Mouse (Mus musculus) kidney, embryonic 14.5 days (tissue): ENCODE results near the gene Gpr152. TPM values are rescaled to one million over a fixed set of nuclear protein-coding genes. Genes with fewer than 3 reads are reported as not detected.

Experiments
- ATAC-seq: fragments of 200-750 bp; cut with Nextera tagmentation; 2 replicates; pipeline ENCODE4 v1.8.0; 2017; ENCODE audit warnings: moderate number of reproducible peaks, mild to moderate bottlenecking, moderate TSS enrichment, moderate library complexity; ENCODE audit not compliant: low FRiP score, low TSS enrichment
- H3K27ac ChIP-seq: fragments of 300-500 bp; sonication (generic); 2 replicates; pipeline ENCODE4 v1.5.1; 2014; ENCODE audit warnings: low read depth, mild to moderate bottlenecking, low read length, moderate library complexity, mixed read lengths
- H3K27me3 ChIP-seq: fragments of 300-500 bp; sonication (generic); 2 replicates; pipeline ENCODE4 v1.6.1; 2014; ENCODE audit warnings: mild to moderate bottlenecking, low read length; ENCODE audit not compliant: control insufficient read depth, insufficient read depth
- H3K36me3 ChIP-seq: fragments of 300-500 bp; sonication (generic); 2 replicates; pipeline ENCODE4 v1.6.1; 2014; ENCODE audit warnings: low read length, mixed read lengths; ENCODE audit not compliant: control insufficient read depth, insufficient read depth
- H3K4me1 ChIP-seq: fragments of 300-500 bp; sonication (generic); 2 replicates; pipeline ENCODE4 v1.6.1; 2014; ENCODE audit warnings: low read length, mixed read lengths; ENCODE audit not compliant: control insufficient read depth, insufficient read depth
- H3K4me2 ChIP-seq: fragments of 300-500 bp; sonication (generic); replicated peaks from 2 replicates; pipeline ENCODE4 v1.6.1; 2014; ENCODE audit warnings: low read depth, mild to moderate bottlenecking, low read length
- H3K4me3 ChIP-seq: fragments of 300-500 bp; sonication (generic); 2 replicates; pipeline ENCODE4 v1.5.1; 2014; ENCODE audit warnings: mild to moderate bottlenecking, low read length
- H3K9ac ChIP-seq: fragments of 300-500 bp; sonication (generic); 2 replicates; pipeline ENCODE4 v1.6.1; 2014; ENCODE audit warnings: low read depth, mild to moderate bottlenecking, low read length, moderate library complexity
- H3K9me3 ChIP-seq: fragments of 300-500 bp; sonication (generic); 2 replicates; pipeline ENCODE4 v1.6.1; 2016; ENCODE audit warnings: low read length; ENCODE audit not compliant: control insufficient read depth
- WGBS: fragments of 180-500 bp; shearing (Covaris S2); extraction: QIAGEN DNeasy Blood & Tissue Kit; methylation state at CpG from one replicate; pipeline ENCODE4 v1.1.7; 2014; 5-methylcytosine and 5-hydroxymethylcytosine counted together
- polyA plus RNA-seq: library from polyadenylated mRNA; unstranded; fragments of >200 nt; fragmentation: Nextera tagmentation; extraction: Ambion mirVana; gene quantifications from 2 replicates; pipeline ENCODE4 v1.2.1, GENCODE M21; 2014

The Gpr152 gene
- polyA plus RNA-seq, 1 experiment from 2014 or later, result not detected

GRCm38 (mm10) chr19:4155223-4156072 is 15.9 kb downstream of the Gpr152 start:
- Histone ChIP-seq H3K4me3 (no peak overlapping the region), H3K9ac (no peak overlapping the region), H3K4me1 (0 out of 2 replicates have a peak, but pooled peaks cover 4% of the 10 kb centered on the region), H3K27me3 (no peaks in the 10 kb centered on the region), H3K27ac (peak overlapping the region; percentile 44), H3K9me3 (no peaks in the 10 kb centered on the region), H3K36me3 (peaks cover 67% of the 10 kb centered on the region), H3K4me2 (no peak overlapping the region)
- 48% methylated on average over 6 of the region's 6 CpGs for WGBS
- peak; percentile 58 for ATAC-seq

GRCm38 (mm10) chr19:4156073-4156579 is 16.5 kb downstream of the Gpr152 start:
- WGBS, result 66% methylated on average over 20 of the region's 20 CpGs
- peaks cover 66% of the 10 kb centered on the region for H3K36me3 ChIP-seq

GRCm38 (mm10) chr19:4156771-4157170 is 17.2 kb downstream of the Gpr152 start:
- Histone ChIP-seq H3K36me3 (peaks cover 68% of the 10 kb centered on the region), H3K27ac (no peak overlapping the region), H3K9me3 (no peaks in the 10 kb centered on the region), H3K27me3 (no peaks in the 10 kb centered on the region), H3K4me3 (no peak overlapping the region), H3K4me1 (0 out of 2 replicates have a peak, but pooled peaks cover 4% of the 10 kb centered on the region), H3K4me2 (no peak overlapping the region), H3K9ac (no peak overlapping the region)
- WGBS, result 88% methylated on average over 12 of the region's 12 CpGs
- ATAC-seq, result no peak

More at GRCm38 (mm10) chr19:4156073-4156579, 16.5 kb downstream of the Gpr152 start:
- Histone ChIP-seq H3K4me1 (0 out of 2 replicates have a peak, but pooled peaks cover 4% of the 10 kb centered on the region), H3K4me3 (no peak overlapping the region), H3K9me3 (no peaks in the 10 kb centered on the region), H3K27me3 (no peaks in the 10 kb centered on the region), H3K9ac (no peak overlapping the region), H3K4me2 (no peak overlapping the region), H3K27ac (peak overlapping the region; percentile 42; the same call in 1 of the 2 replicates)
- no peak; the same call in 1 of the 2 replicates for ATAC-seq

GRCm38 (mm10) chr19:4159049-4159448 is 19.5 kb downstream of the Gpr152 start:
- Histone ChIP-seq H3K4me1 (peaks cover 15% of the 10 kb centered on the region), H3K9ac (no peak overlapping the region), H3K9me3 (no peaks in the 10 kb centered on the region), H3K4me2 (no peak overlapping the region), H3K36me3 (peaks cover 58% of the 10 kb centered on the region), H3K4me3 (no peak overlapping the region), H3K27me3 (no peaks in the 10 kb centered on the region), H3K27ac (no peak overlapping the region)
- ATAC-seq, result no peak
- 96% methylated on average over 8 of the region's 8 CpGs for WGBS

- Histone ChIP-seq H3K4me1 (peaks cover 11% of the 10 kb centered on the region), H3K9me3 (no peaks in the 10 kb centered on the region), H3K4me3 (peak within 1 kb of the TSS; percentile 79), H3K27ac (peak within 1 kb of the TSS; percentile 24; the same call in 1 of the 2 replicates), H3K9ac (peak within 1 kb of the TSS; percentile 77), H3K36me3 (peaks cover 36% of the 10 kb centered on the region), H3K27me3 (no peaks in the 10 kb centered on the region), H3K4me2 (peak within 1 kb of the TSS; percentile 88)
- peak; percentile 92 for ATAC-seq
- 6% methylated on average over 42 of the region's 42 CpGs for WGBS
Measured at GRCm38 (mm10) chr19:4162646-4163542, 23.3 kb downstream of the Gpr152 start, which contains the start of gene Rps6kb2. Gene Rps6kb2 (minus strand): TSS chr19:4163354.

GRCm38 (mm10) chr19:4163543-4163887 is 23.9 kb downstream of the Gpr152 start:
- H3K9me3 ChIP-seq, result no peaks in the 10 kb centered on the region
- no peaks in the 10 kb centered on the region for H3K27me3 ChIP-seq
- peak overlapping the region; percentile 79 for H3K4me3 ChIP-seq
- H3K4me1 ChIP-seq, result peaks cover 11% of the 10 kb centered on the region
- H3K4me2 ChIP-seq, result peak overlapping the region; percentile 88
- peak overlapping the region; percentile 77 for H3K9ac ChIP-seq
- peak overlapping the region; percentile 24; the same call in 1 of the 2 replicates for H3K27ac ChIP-seq
- H3K36me3 ChIP-seq, result peaks cover 30% of the 10 kb centered on the region
- ATAC-seq, result peak; percentile 8; the same call in 1 of the 2 replicates
- WGBS, result 35% methylated on average over 4 of the region's 4 CpGs

GRCm38 (mm10) chr19:4164100-4164499 is 24.5 kb downstream of the Gpr152 start:
- no peak for ATAC-seq
- Histone ChIP-seq H3K9me3 (no peaks in the 10 kb centered on the region), H3K4me3 (no peak overlapping the region), H3K4me2 (no peak overlapping the region), H3K4me1 (peaks cover 11% of the 10 kb centered on the region), H3K36me3 (peaks cover 24% of the 10 kb centered on the region), H3K27ac (no peak overlapping the region), H3K9ac (no peak overlapping the region), H3K27me3 (no peaks in the 10 kb centered on the region)
- WGBS, result 80% methylated on average over 3 of the region's 3 CpGs

- no peak overlapping the region for H3K4me2 ChIP-seq
- peaks cover 18% of the 10 kb centered on the region; the same call in 1 of the 2 replicates for H3K36me3 ChIP-seq
- peaks cover 13% of the 10 kb centered on the region for H3K4me1 ChIP-seq
- ATAC-seq, result no peak
- no peaks in the 10 kb centered on the region for H3K9me3 ChIP-seq
- 0 out of 2 replicates have a peak overlapping the region, but pooled peaks have one; percentile 7 for H3K9ac ChIP-seq
- H3K4me3 ChIP-seq, result no peak overlapping the region
- no peaks in the 10 kb centered on the region for H3K27me3 ChIP-seq
- WGBS, result 83% methylated on average over 2 of the region's 2 CpGs
- no peak overlapping the region for H3K27ac ChIP-seq
Measured at GRCm38 (mm10) chr19:4164721-4165120, 25.1 kb downstream of the Gpr152 start.
